ENCODE assay signal across 18 mouse cellular contexts in the genomic region with DNA sequence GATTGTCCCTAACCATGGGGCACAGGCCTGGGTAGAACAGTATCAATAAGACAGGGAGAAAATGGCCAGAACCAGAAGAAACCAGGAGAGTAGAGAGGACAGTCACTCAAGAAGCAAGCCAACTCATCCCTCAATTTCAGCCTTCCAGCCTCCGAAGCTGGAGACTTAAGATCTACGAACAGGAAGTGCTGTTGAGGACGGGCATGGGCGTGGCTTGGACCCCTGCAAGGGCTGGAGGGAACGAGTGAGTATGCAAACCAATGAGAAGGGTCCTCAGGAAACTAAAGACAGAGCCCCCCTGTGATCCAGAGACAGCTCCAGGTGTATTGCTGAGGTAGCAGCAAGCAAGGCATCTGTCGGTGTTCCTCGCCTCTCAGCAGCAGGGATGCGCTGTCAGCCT. TPM values are rescaled to one million over a fixed set of nuclear protein-coding genes. Genes with fewer than 3 reads are reported as not detected.
DNase-seq lines count a peak whose midpoint lies in the region; ATAC-seq and TF ChIP-seq lines count a peak whose summit lies in the region.
"Had no signal": no experiment of that assay in that cellular context is flagged by ENCODE, and none has a peak within 500 bp of the region (broad histone marks: within the 10 kb centered on the region; RNA-seq: fewer than 3 reads in every experiment).

No protein-coding gene starts in this region.

- no peak overlapping the region for H3K9ac ChIP-seq in hindbrain, embryonic 13.5 days
- no peak overlapping the region for H3K9ac ChIP-seq in hindbrain, embryonic 14.5 days
- no peak overlapping the region for H3K9ac ChIP-seq in embryonic facial prominence, embryonic 15.5 days
- H3K9ac ChIP-seq: embryonic facial prominence, embryonic 12.5 days had no signal

- H3K27me3 ChIP-seq in hindbrain, embryonic 13.5 days = no peaks in the 10 kb centered on the region; the same call in 1 of the 2 replicates
- H3K27me3 ChIP-seq in hindbrain, embryonic 14.5 days (ENCODE audit: control insufficient read depth, insufficient read depth, low read length) = no peaks in the 10 kb centered on the region
- peaks cover 29% of the 10 kb centered on the region for H3K27me3 ChIP-seq in E14TG2a.4 (ENCODE audit: insufficient read depth, low read length)
- no peaks in the 10 kb centered on the region for H3K27me3 ChIP-seq in embryonic facial prominence, embryonic 15.5 days
- H3K27me3 ChIP-seq: embryonic facial prominence, embryonic 12.5 days had no signal

- DNase-seq in hindbrain, embryonic 14.5 days (ENCODE audit: low spot score) = no peak
- peak; percentile 67 for DNase-seq in ES-CJ7 (ENCODE audit: low read depth, low spot score)
- DNase-seq in layer of hippocampus, adult 8-10 months (ENCODE audit: low spot score in 2 of 2) = no peak
- no peak for DNase-seq in testis, postnatal 10 days (ENCODE audit: low spot score)
- no peak for DNase-seq in urinary bladder, postnatal 10 days (ENCODE audit: low spot score)
- DNase-seq: adrenal gland, postnatal 10 days; cerebellum, adult 11-12 months; cerebellum, postnatal 25 days; heart, adult 2 months; kidney, adult 8-10 months; kidney, postnatal 4 days; spleen, adult 18-20 months had no signal

- no peak overlapping the region for H3K4me3 ChIP-seq in hindbrain, embryonic 13.5 days
- no peak overlapping the region for H3K4me3 ChIP-seq in hindbrain, embryonic 14.5 days (replicated peaks; ENCODE audit: low read length)
- H3K4me3 ChIP-seq in E14TG2a.4 (replicated peaks; ENCODE audit: low read length) = peak overlapping the region; percentile 45
- no peak overlapping the region for H3K4me3 ChIP-seq in embryonic facial prominence, embryonic 15.5 days (replicated peaks)
- H3K4me3 ChIP-seq: embryonic facial prominence, embryonic 12.5 days; heart, adult 2 months had no signal

- H3K4me2 ChIP-seq in hindbrain, embryonic 13.5 days = no peak overlapping the region
- H3K4me2 ChIP-seq in hindbrain, embryonic 14.5 days (replicated peaks) = no peak overlapping the region
- no peak overlapping the region for H3K4me2 ChIP-seq in embryonic facial prominence, embryonic 15.5 days (replicated peaks)
- H3K4me2 ChIP-seq: embryonic facial prominence, embryonic 12.5 days; liver, embryonic 11.5 days had no signal

- ATAC-seq in hindbrain, embryonic 13.5 days (ENCODE audit: low FRiP score) = no peak
- ATAC-seq in hindbrain, embryonic 14.5 days (ENCODE audit: low FRiP score) = no peak
- ATAC-seq in embryonic facial prominence, embryonic 15.5 days (ENCODE audit: insufficient number of reproducible peaks, low FRiP score, low TSS enrichment, low read depth) = no peak
- ATAC-seq: midbrain, embryonic 16.5 days had no signal

- no peaks in the 10 kb centered on the region for H3K36me3 ChIP-seq in hindbrain, embryonic 13.5 days
- no peaks in the 10 kb centered on the region for H3K36me3 ChIP-seq in hindbrain, embryonic 14.5 days (replicated peaks; ENCODE audit: control insufficient read depth, insufficient read depth)
- no peaks in the 10 kb centered on the region for H3K36me3 ChIP-seq in E14TG2a.4 (ENCODE audit: insufficient read depth, low read length)
- H3K36me3 ChIP-seq in embryonic facial prominence, embryonic 15.5 days = no peaks in the 10 kb centered on the region
- H3K36me3 ChIP-seq: embryonic facial prominence, embryonic 12.5 days had no signal

- H3K27ac ChIP-seq in hindbrain, embryonic 13.5 days = 0 out of 2 replicates have a peak overlapping the region, but pooled peaks have one; percentile 3
- no peak overlapping the region for H3K27ac ChIP-seq in hindbrain, embryonic 14.5 days
- peak overlapping the region; percentile 91 for H3K27ac ChIP-seq in embryonic facial prominence, embryonic 15.5 days (replicated peaks)
- H3K27ac ChIP-seq: heart, adult 2 months had no signal

- no peak for TF ChIP-seq CTCF in E14TG2a.4 (conservative IDR thresholded peaks at IDR 0.05; ENCODE audit: low read length)

- 28% methylated on average over 8 of the region's 8 CpGs for WGBS in hindbrain, embryonic 13.5 days
- 30% methylated on average over 8 of the region's 8 CpGs for WGBS in hindbrain, embryonic 14.5 days
- WGBS in embryonic facial prominence, embryonic 15.5 days = 35% methylated on average over 8 of the region's 8 CpGs

- no peaks in the 10 kb centered on the region for H3K9me3 ChIP-seq in hindbrain, embryonic 13.5 days
- no peaks in the 10 kb centered on the region for H3K9me3 ChIP-seq in hindbrain, embryonic 14.5 days (ENCODE audit: control insufficient read depth, low read length)
- peaks cover 5% of the 10 kb centered on the region for H3K9me3 ChIP-seq in E14TG2a.4 (ENCODE audit: low read length)
- no peaks in the 10 kb centered on the region for H3K9me3 ChIP-seq in embryonic facial prominence, embryonic 15.5 days (replicated peaks)

- H3K4me1 ChIP-seq in hindbrain, embryonic 13.5 days (replicated peaks) = peaks cover 23% of the 10 kb centered on the region
- H3K4me1 ChIP-seq in hindbrain, embryonic 14.5 days (replicated peaks; ENCODE audit: control insufficient read depth, insufficient read depth, low read length) = peaks cover 9% of the 10 kb centered on the region
- peaks cover 23% of the 10 kb centered on the region for H3K4me1 ChIP-seq in E14TG2a.4 (replicated peaks; ENCODE audit: low read depth, low read length)
- peaks cover 51% of the 10 kb centered on the region for H3K4me1 ChIP-seq in embryonic facial prominence, embryonic 15.5 days

RNA-seq across cellular contexts. Expression of gene Emid1, which starts 12.3 kb away (rescaled TPM):
- polyA plus RNA-seq in hindbrain, embryonic 13.5 days (2015; fragmentation: Nextera tagmentation; extraction: Ambion mirVana) = 13.8 and 15.9 TPM in 2 replicates
- polyA plus RNA-seq in hindbrain, embryonic 14.5 days (2014; fragmentation: Nextera tagmentation; extraction: Ambion mirVana) = 14.7 and 17.8 TPM in 2 replicates
- polyA plus RNA-seq in embryonic facial prominence, embryonic 15.5 days (2015; fragmentation: Nextera tagmentation; extraction: Ambion mirVana) = 64.0 and 67.1 TPM in 2 replicates
- 1 to 10 TPM; 3.7 to 6.5 (median 5.2) TPM for total RNA-seq in layer of hippocampus, adult 8-10 months (2022)
